Mouse (Mus musculus) E14TG2a.4 (cell line): ENCODE data around the gene Igf1r.

Experiments used
- CTCF ChIP-seq: conservative IDR thresholded peaks from 2 replicates; pipeline ENCODE4 v1.5.1; 2014; ENCODE audit warnings: low read length
- POU5F1 ChIP-seq: IDR thresholded peaks from 2 replicates; pipeline ENCODE4 v1.6.1; 2014; ENCODE audit warnings: low read length, borderline replicate concordance

DNA sequence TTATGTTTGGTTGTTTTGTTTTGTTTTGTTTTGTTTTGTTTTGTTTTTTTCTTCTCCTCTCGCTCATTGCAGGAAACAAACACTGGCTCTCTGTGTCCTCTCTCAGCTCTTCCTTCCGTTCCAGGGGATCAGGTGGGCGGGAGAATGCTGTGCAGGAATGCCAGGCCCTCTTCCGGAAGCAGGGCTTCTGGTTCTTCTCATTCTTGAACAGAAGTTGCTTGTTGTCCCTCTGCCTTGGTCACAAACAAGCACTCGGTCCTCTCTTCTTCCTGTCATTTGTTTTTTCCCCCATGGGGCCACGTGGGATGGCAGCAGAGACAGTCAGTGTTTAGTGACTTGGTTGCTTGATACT is 59.5 kb downstream of the Igf1r start:
- TF ChIP-seq CTCF (no peak), POU5F1 (no peak)
